Mouse (Mus musculus) layer of hippocampus, postnatal 36 days (tissue): ENCODE measurements around the gene Vmn2r51. TPM values are rescaled to one million over a fixed set of nuclear protein-coding genes. Genes with fewer than 3 reads are reported as not detected.
"Not testable (repeated sequence)": the region's sequence is repeated elsewhere in the genome, so short reads cannot be mapped to it uniquely, and the experiment has no call there.

ENCODE experiments used
- DNase-seq, 2 experiments: peaks; one replicate each; pipeline ENCODE4 v3.0.0; 2022
- total RNA-seq, 2 experiments: library from RNA; stranded (reverse); gene quantifications; 2 replicates each; pipeline ENCODE4 v1.2.3; 2021

Vmn2r51 gene
- not detected for total RNA-seq

- not testable (repeated sequence) for DNase-seq
These were observed at the start of gene Vmn2r51 for GRCm38 (mm10) chr7:10105641-10106040. Vmn2r51 (minus strand) TSS chr7:10105741.

- DNase-seq: not testable (repeated sequence)
These were observed 52.3 kb downstream of the Vmn2r51 start, which contains the start of gene Vmn2r50 for GRCm38 (mm10) chr7:10053196-10053595. Vmn2r50 (minus strand) TSS chr7:10053296.

Other genes starting within 250 kb of the Vmn2r51 start
- not detected for gene Vmn2r48, start 152.2 kb downstream of the Vmn2r51 start, total RNA-seq
- gene Vmn2r49, start 113.5 kb downstream of the Vmn2r51 start, total RNA-seq: not detected
- gene Vmn2r50, start 52.4 kb downstream of the Vmn2r51 start, total RNA-seq: not detected
- not detected for gene Vmn2r52, start 70.8 kb upstream of the Vmn2r51 start, total RNA-seq
- not detected for gene Vmn1r66, start 172.3 kb upstream of the Vmn2r51 start, total RNA-seq